Mouse (Mus musculus) neural tube, embryonic 15.5 days (tissue): ENCODE results near the gene Nudt16l1. TPM values are rescaled to one million over a fixed set of nuclear protein-coding genes. Genes with fewer than 3 reads are reported as not detected.

Experiments
- ATAC-seq: fragments of 200-750 bp; cut with Nextera tagmentation; 2 replicates; pipeline ENCODE4 v1.8.0; 2017; ENCODE audit warnings: mild to moderate bottlenecking, moderate TSS enrichment, moderate library complexity; ENCODE audit not compliant: low FRiP score
- H3K27ac ChIP-seq: fragments of 300-500 bp; sonication (generic); replicated peaks from 2 replicates; pipeline ENCODE4 v1.5.1; 2015; ENCODE audit warnings: mild to moderate bottlenecking, inconsistent platforms
- H3K27me3 ChIP-seq: fragments of 300-500 bp; sonication (generic); replicated peaks from 2 replicates; pipeline ENCODE4 v1.6.1; 2015; ENCODE audit warnings: inconsistent platforms
- H3K36me3 ChIP-seq: fragments of 300-500 bp; sonication (generic); 2 replicates; pipeline ENCODE4 v1.6.1; 2015; ENCODE audit warnings: inconsistent platforms
- H3K4me1 ChIP-seq: fragments of 300-500 bp; sonication (generic); 2 replicates; pipeline ENCODE4 v1.6.1; 2015; ENCODE audit warnings: inconsistent platforms
- H3K4me2 ChIP-seq: fragments of 300-500 bp; sonication (generic); 2 replicates; pipeline ENCODE4 v1.6.1; 2015; ENCODE audit warnings: inconsistent platforms, mild to moderate bottlenecking, moderate library complexity
- H3K4me3 ChIP-seq: fragments of 300-500 bp; sonication (generic); replicated peaks from 2 replicates; pipeline ENCODE4 v1.5.1; 2015; ENCODE audit warnings: mild to moderate bottlenecking, inconsistent platforms
- H3K9ac ChIP-seq: fragments of 300-500 bp; sonication (generic); replicated peaks from 2 replicates; pipeline ENCODE4 v1.6.1; 2015; ENCODE audit warnings: mild to moderate bottlenecking, inconsistent platforms
- H3K9me3 ChIP-seq: fragments of 300-500 bp; sonication (generic); replicated peaks from 2 replicates; pipeline ENCODE4 v1.6.1; 2016; ENCODE audit warnings: inconsistent platforms
- WGBS: fragments of 180-500 bp; shearing (Covaris S2); methylation state at CpG from one replicate; pipeline ENCODE4 v1.1.7; 2015; ENCODE audit warnings: mixed read lengths; 5-methylcytosine and 5-hydroxymethylcytosine counted together
- polyA plus RNA-seq: library from polyadenylated mRNA; unstranded; fragments of >200 nt; fragmentation: Nextera tagmentation; extraction: Ambion mirVana; gene quantifications from 2 replicates; pipeline ENCODE4 v1.2.1, GENCODE M21; 2015

Gene Nudt16l1
- polyA plus RNA-seq, 1 experiment from 2014 or later, result 128 TPM

DNA sequence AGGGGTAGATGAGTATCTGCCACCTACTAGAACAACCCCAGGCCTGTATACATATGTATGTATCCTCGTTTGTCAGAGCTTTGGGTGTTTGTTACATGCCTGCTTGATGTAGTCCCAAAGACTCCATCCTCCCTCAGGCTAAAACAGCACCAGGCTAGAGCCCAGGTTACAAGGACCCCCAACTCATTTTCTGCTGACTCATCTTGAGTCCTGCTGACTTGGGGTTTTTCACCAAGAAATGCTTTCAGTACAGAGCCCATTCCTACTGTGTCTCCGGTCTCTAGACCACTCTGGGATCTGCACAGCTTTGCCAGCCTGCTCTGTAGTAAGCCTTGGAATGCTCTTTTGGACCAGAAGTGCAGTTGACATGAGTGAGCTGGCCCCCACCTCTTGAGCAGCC is 22.0 kb upstream of the Nudt16l1 start:
- Histone ChIP-seq H3K9me3 (no peaks in the 10 kb centered on the region), H3K4me2 (no peak overlapping the region), H3K4me3 (no peak overlapping the region), H3K9ac (no peak overlapping the region), H3K27ac (no peak overlapping the region), H3K27me3 (no peaks in the 10 kb centered on the region), H3K36me3 (peaks cover 68% of the 10 kb centered on the region), H3K4me1 (peaks cover 7% of the 10 kb centered on the region; the same call in 1 of the 2 replicates)
- ATAC-seq, result no peak
- WGBS, result 91% methylated on average over 2 of the region's 2 CpGs

DNA sequence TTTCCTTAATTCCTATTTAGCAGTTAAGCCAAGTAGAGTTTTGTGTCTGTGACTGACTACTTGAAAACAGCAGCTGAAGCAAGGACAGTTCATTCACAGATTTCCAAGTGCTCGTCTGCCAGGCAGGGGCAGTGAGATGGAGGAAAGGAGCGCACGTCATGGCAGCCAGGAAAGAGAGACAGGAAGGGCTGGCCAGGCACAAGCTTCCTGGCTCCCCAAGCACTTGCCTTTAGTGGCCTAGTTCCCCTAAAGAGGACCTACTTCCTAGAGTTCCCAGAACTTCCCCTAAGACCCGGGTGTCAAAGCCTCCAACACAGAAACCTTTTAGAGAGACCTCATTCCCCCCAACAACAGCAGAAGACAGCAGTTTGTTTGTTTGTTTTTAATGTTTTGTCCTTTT is 18.0 kb upstream of the Nudt16l1 start:
- H3K27me3 ChIP-seq, result no peaks in the 10 kb centered on the region
- no peak for ATAC-seq
- no peak overlapping the region for H3K4me3 ChIP-seq
- H3K4me1 ChIP-seq, result no peaks in the 10 kb centered on the region
- 87% methylated on average over 4 of the region's 4 CpGs for WGBS
- H3K27ac ChIP-seq, result no peak overlapping the region
- H3K4me2 ChIP-seq, result no peak overlapping the region
- no peak overlapping the region for H3K9ac ChIP-seq
- no peaks in the 10 kb centered on the region for H3K9me3 ChIP-seq
- peaks cover 75% of the 10 kb centered on the region for H3K36me3 ChIP-seq

GRCm38 (mm10) chr16:4922481-4922880 is 16.1 kb upstream of the Nudt16l1 start:
- Histone ChIP-seq H3K9me3 (no peaks in the 10 kb centered on the region), H3K27me3 (no peaks in the 10 kb centered on the region), H3K36me3 (peaks cover 80% of the 10 kb centered on the region), H3K4me3 (no peak overlapping the region), H3K4me1 (no peaks in the 10 kb centered on the region), H3K4me2 (no peak overlapping the region), H3K27ac (no peak overlapping the region), H3K9ac (no peak overlapping the region)
- no peak for ATAC-seq
- 97% methylated on average over 6 of the region's 6 CpGs for WGBS

DNA sequence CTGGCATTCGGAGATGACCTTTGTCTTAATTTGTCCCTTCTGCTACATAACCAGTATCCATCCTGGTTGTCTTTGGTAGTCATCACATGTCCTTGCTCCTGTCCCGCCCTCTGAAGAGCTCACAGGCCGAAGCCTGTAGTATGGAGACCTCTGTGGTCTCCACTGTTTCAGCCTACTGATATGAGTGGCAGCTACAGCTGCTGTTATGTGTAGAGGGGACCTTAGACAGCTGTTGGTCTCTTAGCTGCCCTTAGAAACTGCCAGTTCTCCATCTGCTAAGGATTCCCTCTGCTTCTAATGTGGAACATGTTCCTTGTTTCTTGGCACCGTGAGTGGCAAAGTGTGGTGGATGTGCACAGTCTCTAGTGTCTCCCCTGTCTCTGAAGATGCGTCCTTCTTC is 14.6 kb upstream of the Nudt16l1 start:
- H3K4me1 ChIP-seq, result no peaks in the 10 kb centered on the region
- peaks cover 82% of the 10 kb centered on the region for H3K36me3 ChIP-seq
- H3K27ac ChIP-seq, result no peak overlapping the region
- H3K9me3 ChIP-seq, result no peaks in the 10 kb centered on the region
- H3K4me3 ChIP-seq, result no peak overlapping the region
- WGBS, result 92% methylated on average over 5 of the region's 5 CpGs
- H3K27me3 ChIP-seq, result no peaks in the 10 kb centered on the region
- no peak overlapping the region for H3K9ac ChIP-seq
- ATAC-seq, result no peak
- no peak overlapping the region for H3K4me2 ChIP-seq

DNA sequence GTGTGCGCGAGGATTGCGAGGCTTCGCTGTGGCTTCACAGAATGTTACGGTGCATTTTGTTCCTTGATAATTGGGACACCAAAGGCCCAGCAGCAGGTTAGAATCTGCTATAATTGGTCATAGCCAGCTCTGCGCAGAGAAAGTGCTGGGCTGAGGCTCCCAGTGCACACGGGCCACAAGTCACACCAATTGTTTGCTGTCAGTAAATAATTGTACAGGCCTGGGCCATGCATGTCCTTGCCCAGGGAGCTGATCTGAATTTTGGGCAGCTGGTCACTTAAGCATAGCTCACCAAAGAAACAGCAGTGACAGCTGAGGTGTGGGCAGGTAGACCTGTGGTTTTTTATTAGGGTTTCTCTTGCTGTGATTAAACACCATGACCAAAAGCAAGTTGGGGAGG is 10.6 kb upstream of the Nudt16l1 start:
- 94% methylated on average over 7 of the region's 7 CpGs for WGBS
- Histone ChIP-seq H3K9ac (no peak overlapping the region), H3K27me3 (no peaks in the 10 kb centered on the region), H3K36me3 (peaks cover 95% of the 10 kb centered on the region), H3K9me3 (no peaks in the 10 kb centered on the region), H3K4me2 (no peak overlapping the region), H3K4me3 (no peak overlapping the region), H3K27ac (no peak overlapping the region), H3K4me1 (no peaks in the 10 kb centered on the region)
- ATAC-seq, result no peak

- H3K4me1 ChIP-seq, result no peaks in the 10 kb centered on the region
- peaks cover 95% of the 10 kb centered on the region for H3K36me3 ChIP-seq
- H3K27me3 ChIP-seq, result no peaks in the 10 kb centered on the region
- H3K9ac ChIP-seq, result no peak overlapping the region
- H3K9me3 ChIP-seq, result no peaks in the 10 kb centered on the region
- no peak overlapping the region for H3K4me3 ChIP-seq
- 95% methylated on average over 2 of the region's 2 CpGs for WGBS
- no peak overlapping the region for H3K4me2 ChIP-seq
- H3K27ac ChIP-seq, result no peak overlapping the region
- no peak for ATAC-seq
Measured at GRCm38 (mm10) chr16:4928474-4928873, 10.1 kb upstream of the Nudt16l1 start.

- Histone ChIP-seq H3K4me1 (0 out of 2 replicates have a peak, but pooled peaks cover 4% of the 10 kb centered on the region), H3K9ac (no peak overlapping the region), H3K27ac (no peak overlapping the region), H3K27me3 (no peaks in the 10 kb centered on the region), H3K36me3 (peaks cover 97% of the 10 kb centered on the region), H3K9me3 (no peaks in the 10 kb centered on the region), H3K4me3 (no peak overlapping the region), H3K4me2 (no peak overlapping the region)
- no peak for ATAC-seq
- WGBS, result 88% methylated on average over 3 of the region's 3 CpGs
Measured at GRCm38 (mm10) chr16:4932429-4932828, 6.1 kb upstream of the Nudt16l1 start.

GRCm38 (mm10) chr16:4935430-4935829 is 3.1 kb upstream of the Nudt16l1 start:
- ATAC-seq, result no peak
- peaks cover 75% of the 10 kb centered on the region for H3K36me3 ChIP-seq
- no peak overlapping the region for H3K4me2 ChIP-seq
- no peak overlapping the region for H3K9ac ChIP-seq
- WGBS, result 95% methylated on average over 31 of the region's 31 CpGs
- no peaks in the 10 kb centered on the region for H3K27me3 ChIP-seq
- H3K27ac ChIP-seq, result 0 out of 2 replicates have a peak overlapping the region, but pooled peaks have one; percentile 9
- no peaks in the 10 kb centered on the region for H3K9me3 ChIP-seq
- H3K4me1 ChIP-seq, result peaks cover 22% of the 10 kb centered on the region
- no peak overlapping the region for H3K4me3 ChIP-seq

- Histone ChIP-seq H3K27me3 (no peaks in the 10 kb centered on the region), H3K4me1 (peaks cover 29% of the 10 kb centered on the region), H3K9ac (no peak overlapping the region), H3K27ac (0 out of 2 replicates have a peak overlapping the region, but pooled peaks have one; percentile 9), H3K4me2 (no peak overlapping the region), H3K4me3 (no peak overlapping the region), H3K9me3 (no peaks in the 10 kb centered on the region), H3K36me3 (peaks cover 73% of the 10 kb centered on the region)
- WGBS, result 82% methylated on average over 10 of the region's 10 CpGs
- ATAC-seq, result no peak
Measured at GRCm38 (mm10) chr16:4935931-4936703, 2.4 kb upstream of the Nudt16l1 start.

DNA sequence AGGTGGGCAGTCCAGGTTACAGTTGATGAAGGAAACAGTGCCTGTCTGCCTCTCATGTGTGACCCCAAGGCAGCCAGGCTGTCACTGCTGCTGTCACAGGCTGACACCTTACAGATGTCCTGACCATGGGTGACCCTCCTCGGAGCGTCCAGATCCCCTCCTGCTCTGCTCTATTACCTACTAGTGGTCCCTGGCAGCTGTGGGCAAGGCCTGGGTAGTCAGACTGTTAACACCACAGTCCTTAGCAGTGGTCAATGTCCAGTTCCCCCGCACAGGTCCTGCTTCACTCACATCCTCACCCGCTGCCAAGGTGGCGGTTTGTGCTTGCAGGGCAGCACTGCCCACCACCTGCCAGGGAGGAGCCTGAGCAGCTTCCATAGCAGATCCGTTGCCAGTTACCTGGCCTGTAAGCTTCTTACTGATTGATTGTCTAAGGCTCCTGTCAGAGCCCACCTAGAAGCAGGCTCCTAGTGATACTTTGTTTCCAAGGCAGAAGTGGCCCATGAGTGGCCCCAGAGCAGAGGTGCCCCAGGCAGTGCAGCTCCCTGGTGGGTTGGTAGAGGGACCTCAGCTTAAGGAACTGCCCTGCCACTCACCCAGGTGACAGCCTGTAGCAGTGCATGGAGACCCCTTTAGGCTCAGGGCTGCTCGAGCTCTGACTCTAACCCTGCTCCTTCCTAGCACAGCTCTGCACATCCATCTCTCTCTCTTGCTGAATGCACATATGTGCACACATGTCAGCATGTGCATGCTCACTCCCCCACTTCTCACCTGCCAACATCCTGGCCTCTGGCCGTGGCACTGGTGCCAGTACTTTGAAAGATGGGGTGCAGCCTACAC is 990 bp upstream of the Nudt16l1 start:
- Histone ChIP-seq H3K4me2 (no peak overlapping the region), H3K27ac (no peak overlapping the region), H3K4me3 (no peak overlapping the region), H3K36me3 (peaks cover 73% of the 10 kb centered on the region), H3K9ac (no peak overlapping the region), H3K9me3 (no peaks in the 10 kb centered on the region), H3K4me1 (peaks cover 32% of the 10 kb centered on the region), H3K27me3 (no peaks in the 10 kb centered on the region)
- 93% methylated on average over 8 of the region's 8 CpGs for WGBS
- ATAC-seq, result no peak

DNA sequence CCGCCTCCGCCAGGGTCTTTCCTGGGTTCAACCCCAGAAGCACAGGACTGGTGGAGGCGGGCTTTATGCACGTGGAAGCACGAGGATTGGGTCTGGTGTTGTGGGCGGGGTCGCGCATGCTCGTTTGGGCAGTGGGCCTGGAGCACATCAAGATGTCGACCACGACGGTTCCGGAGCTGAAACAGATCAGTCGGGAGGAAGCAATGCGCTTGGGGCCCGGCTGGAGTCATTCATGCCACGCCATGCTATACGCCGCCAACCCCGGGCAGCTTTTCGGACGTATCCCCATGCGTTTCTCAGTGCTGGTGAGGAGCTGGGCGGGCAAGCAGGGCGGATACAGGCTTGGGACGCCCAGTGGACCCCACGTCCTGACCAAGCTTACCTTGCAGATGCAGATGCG is 428 bp downstream of the Nudt16l1 start:
- Histone ChIP-seq H3K27ac (peak overlapping the region; percentile 88), H3K9ac (peak overlapping the region; percentile 99), H3K4me1 (peaks cover 32% of the 10 kb centered on the region), H3K36me3 (peaks cover 73% of the 10 kb centered on the region), H3K4me3 (peak overlapping the region; percentile 75), H3K9me3 (no peaks in the 10 kb centered on the region), H3K27me3 (no peaks in the 10 kb centered on the region), H3K4me2 (peak overlapping the region; percentile 80)
- ATAC-seq, result peak; percentile 96
- 0% methylated on average over 28 of the region's 28 CpGs for WGBS

GRCm38 (mm10) chr16:4939412-4939811 is 851 bp downstream of the Nudt16l1 start:
- Histone ChIP-seq H3K4me2 (peak overlapping the region; percentile 80), H3K4me1 (peaks cover 32% of the 10 kb centered on the region), H3K27ac (peak overlapping the region; percentile 88), H3K27me3 (no peaks in the 10 kb centered on the region), H3K9me3 (no peaks in the 10 kb centered on the region), H3K36me3 (peaks cover 71% of the 10 kb centered on the region), H3K9ac (peak overlapping the region; percentile 99), H3K4me3 (peak overlapping the region; percentile 75)
- peak; percentile 80 for ATAC-seq
- WGBS, result 3% methylated on average over 16 of the region's 16 CpGs
